Mouse (Mus musculus) mesoderm, embryonic 11.5 days (tissue): ENCODE results near the gene Acvr2b.
"Not testable (repeated sequence)": the region's sequence is repeated elsewhere in the genome, so short reads cannot be mapped to it uniquely, and the experiment has no call there.

ENCODE experiments used
- DNase-seq: peaks from one replicate; pipeline ENCODE4 v3.0.0-alpha.2; 2012; ENCODE audit warnings: low read depth, low spot score

Gene Acvr2b

GRCm38 (mm10) chr9:119401801-119402214 is at the start of gene Acvr2b:
Acvr2b (plus strand) TSS chr9:119402118.
- peak; percentile 98 for DNase-seq

GRCm38 (mm10) chr9:119353926-119354325 is 48.0 kb upstream of the Acvr2b start:
- no peak for DNase-seq

- no peak for DNase-seq
Observed at GRCm38 (mm10) chr9:119355943-119356342, 46.0 kb upstream of the Acvr2b start.

GRCm38 (mm10) chr9:119357331-119358057 is 44.4 kb upstream of the Acvr2b start, which contains the start of gene Xylb:
Xylb (plus strand) TSS chr9:119357381.
- DNase-seq: peak; percentile 87

- DNase-seq: no peak
Observed at GRCm38 (mm10) chr9:119358058-119358429, 43.9 kb upstream of the Acvr2b start.

GRCm38 (mm10) chr9:119361416-119361815 is 40.5 kb upstream of the Acvr2b start:
- DNase-seq: no peak

- no peak for DNase-seq
Observed at GRCm38 (mm10) chr9:119363229-119363628, 38.7 kb upstream of the Acvr2b start.

GRCm38 (mm10) chr9:119365284-119365683 is 36.6 kb upstream of the Acvr2b start, which contains the start of gene Slc22a14:
Slc22a14 (minus strand) TSS chr9:119365553.
- no peak for DNase-seq

GRCm38 (mm10) chr9:119368367-119368766 is 33.6 kb upstream of the Acvr2b start:
- no peak for DNase-seq

- not testable (repeated sequence) for DNase-seq
Observed at GRCm38 (mm10) chr9:119370770-119371169, 31.1 kb upstream of the Acvr2b start.

GRCm38 (mm10) chr9:119371251-119371650 is 30.7 kb upstream of the Acvr2b start:
- peak; percentile 61 for DNase-seq

GRCm38 (mm10) chr9:119375008-119375407 is 26.9 kb upstream of the Acvr2b start:
- no peak for DNase-seq

- DNase-seq: peak; percentile 14
Observed at GRCm38 (mm10) chr9:119375556-119375955, 26.4 kb upstream of the Acvr2b start.

GRCm38 (mm10) chr9:119378231-119378630 is 23.7 kb upstream of the Acvr2b start:
- DNase-seq: no peak

- DNase-seq: no peak
Observed at GRCm38 (mm10) chr9:119382603-119383002, 19.3 kb upstream of the Acvr2b start.

- DNase-seq: peak; percentile 63
Observed at GRCm38 (mm10) chr9:119388956-119389355, 13.0 kb upstream of the Acvr2b start.

- no peak for DNase-seq
Observed at GRCm38 (mm10) chr9:119390214-119390613, 11.7 kb upstream of the Acvr2b start.

GRCm38 (mm10) chr9:119394808-119395207 is 7.1 kb upstream of the Acvr2b start:
- DNase-seq: no peak

- DNase-seq: peak; percentile 17
Observed at GRCm38 (mm10) chr9:119401351-119401750, 567 bp upstream of the Acvr2b start.

GRCm38 (mm10) chr9:119402253-119403235 is 626 bp downstream of the Acvr2b start:
- peak; percentile 61 for DNase-seq

GRCm38 (mm10) chr9:119403236-119403641 is 1.3 kb downstream of the Acvr2b start:
- DNase-seq: peak; percentile 84

- DNase-seq: no peak
Observed at GRCm38 (mm10) chr9:119404090-119404489, 2.2 kb downstream of the Acvr2b start.
